ENCODE assay signal across 16 mouse cellular contexts in the genomic region with DNA sequence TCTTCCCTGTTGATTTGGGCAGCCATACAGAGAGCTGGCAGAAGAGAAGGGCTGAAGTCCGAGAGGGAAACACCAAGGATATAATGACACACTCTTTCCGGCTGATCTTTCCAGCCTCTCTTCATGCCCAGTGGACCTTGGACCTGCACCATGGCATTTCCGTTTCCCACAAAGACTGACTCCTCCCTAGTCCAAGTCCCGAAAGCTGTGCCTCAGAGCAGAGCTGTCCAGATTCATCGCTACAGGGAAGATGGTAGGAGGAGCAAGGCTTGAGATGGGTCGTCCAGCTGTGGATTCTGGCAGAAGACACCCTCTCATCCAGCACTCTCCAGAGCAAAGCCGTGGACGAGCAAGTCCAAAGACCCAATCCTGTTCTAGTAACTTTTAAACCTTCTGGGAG.
DNase-seq lines count a peak whose midpoint lies in the region; ATAC-seq lines count a peak whose summit lies in the region.
"Had no signal": no experiment of that assay in that cellular context is flagged by ENCODE, and none has a peak within 500 bp of the region (broad histone marks: within the 10 kb centered on the region; RNA-seq: fewer than 3 reads in every experiment).

No protein-coding gene starts in this region.

- no peak overlapping the region for H3K4me3 ChIP-seq in heart, embryonic 12.5 days
- H3K4me3 ChIP-seq in intestine, embryonic 16.5 days (ENCODE audit: low read length): no peak overlapping the region
- H3K4me3 ChIP-seq: hindbrain, embryonic 15.5 days; midbrain, embryonic 13.5 days; neural tube, embryonic 13.5 days; stomach, embryonic 15.5 days had no signal

- H3K4me1 ChIP-seq in heart, embryonic 12.5 days (replicated peaks): no peaks in the 10 kb centered on the region
- no peaks in the 10 kb centered on the region; the same call in 1 of the 2 replicates for H3K4me1 ChIP-seq in intestine, embryonic 16.5 days (ENCODE audit: control insufficient read depth, insufficient read depth, low read length)
- H3K4me1 ChIP-seq: hindbrain, embryonic 15.5 days; midbrain, embryonic 13.5 days; neural tube, embryonic 13.5 days; stomach, embryonic 15.5 days had no signal

- H3K9me3 ChIP-seq in heart, embryonic 12.5 days (replicated peaks): no peaks in the 10 kb centered on the region
- no peaks in the 10 kb centered on the region for H3K9me3 ChIP-seq in intestine, embryonic 16.5 days (ENCODE audit: control insufficient read depth, low read length)
- H3K9me3 ChIP-seq: hindbrain, embryonic 15.5 days; midbrain, embryonic 13.5 days; neural tube, embryonic 13.5 days; stomach, embryonic 15.5 days had no signal

- ATAC-seq in heart, embryonic 12.5 days (ENCODE audit: insufficient number of reproducible peaks, low FRiP score): no peak
- ATAC-seq in intestine, embryonic 16.5 days: peak; percentile 88
- no peak for ATAC-seq in megakaryocyte progenitor cell, adult 5-6 weeks (replicated peaks; ENCODE audit: poor library complexity)
- ATAC-seq: midbrain, embryonic 13.5 days had no signal

- 82% methylated on average over 8 of the region's 8 CpGs for WGBS in heart, embryonic 12.5 days
- 73% methylated on average over 8 of the region's 8 CpGs for WGBS in intestine, embryonic 16.5 days

- no peak overlapping the region for H3K27ac ChIP-seq in heart, embryonic 12.5 days (ENCODE audit: poor library complexity, severe bottlenecking)
- no peak overlapping the region for H3K27ac ChIP-seq in intestine, embryonic 16.5 days (ENCODE audit: low read length)
- H3K27ac ChIP-seq: hindbrain, embryonic 15.5 days; midbrain, embryonic 13.5 days; neural tube, embryonic 13.5 days; stomach, embryonic 15.5 days had no signal

- H3K4me2 ChIP-seq in heart, embryonic 12.5 days: no peak overlapping the region
- no peak overlapping the region for H3K4me2 ChIP-seq in intestine, embryonic 16.5 days (ENCODE audit: low read depth, low read length)
- H3K4me2 ChIP-seq: hindbrain, embryonic 15.5 days; midbrain, embryonic 13.5 days; neural tube, embryonic 13.5 days; stomach, embryonic 15.5 days had no signal

- no peaks in the 10 kb centered on the region for H3K27me3 ChIP-seq in heart, embryonic 12.5 days (replicated peaks)
- no peaks in the 10 kb centered on the region for H3K27me3 ChIP-seq in intestine, embryonic 16.5 days (replicated peaks; ENCODE audit: control insufficient read depth, insufficient read depth, low read length)
- H3K27me3 ChIP-seq: hindbrain, embryonic 15.5 days; midbrain, embryonic 13.5 days; neural tube, embryonic 13.5 days; stomach, embryonic 15.5 days had no signal

- H3K9ac ChIP-seq in heart, embryonic 12.5 days: no peak overlapping the region
- H3K9ac ChIP-seq in intestine, embryonic 16.5 days (ENCODE audit: low read depth, low read length): no peak overlapping the region
- H3K9ac ChIP-seq: hindbrain, embryonic 15.5 days; midbrain, embryonic 13.5 days; neural tube, embryonic 13.5 days; stomach, embryonic 15.5 days had no signal

- no peaks in the 10 kb centered on the region for H3K36me3 ChIP-seq in heart, embryonic 12.5 days
- H3K36me3 ChIP-seq in intestine, embryonic 16.5 days (ENCODE audit: control insufficient read depth, insufficient read depth, low read length): no peaks in the 10 kb centered on the region
- H3K36me3 ChIP-seq: G1E; hindbrain, embryonic 15.5 days; midbrain, embryonic 13.5 days; neural tube, embryonic 13.5 days; stomach, embryonic 15.5 days had no signal

- DNase-seq in heart, adult 11 months: peak; percentile 95
- DNase-seq in gastrocnemius, postnatal 25 days: peak; percentile 59
- DNase-seq in kidney, postnatal 36 days: peak; percentile 76 to 77
- no peak for DNase-seq in layer of hippocampus, postnatal 14 days (ENCODE audit: low spot score in 2 of 2)
- DNase-seq in ovary, postnatal 36 days (ENCODE audit: low spot score): no peak
- DNase-seq: left cerebral cortex, postnatal 4 days; lung, adult 2 months; thymus, postnatal 36 days had no signal

Comparison
In these comparisons a context has a peak if more than half of its experiments do, and no peak if none do; other contexts are left out.
1. DNase-seq: peak in heart, adult 11 months (single experiment), gastrocnemius, postnatal 25 days (single experiment) and kidney, postnatal 36 days (2 of 2); none in layer of hippocampus, postnatal 14 days (0 of 2) and ovary, postnatal 36 days (single experiment).